8 mouse cellular contexts compared by ENCODE assay signal in the genomic region with DNA sequence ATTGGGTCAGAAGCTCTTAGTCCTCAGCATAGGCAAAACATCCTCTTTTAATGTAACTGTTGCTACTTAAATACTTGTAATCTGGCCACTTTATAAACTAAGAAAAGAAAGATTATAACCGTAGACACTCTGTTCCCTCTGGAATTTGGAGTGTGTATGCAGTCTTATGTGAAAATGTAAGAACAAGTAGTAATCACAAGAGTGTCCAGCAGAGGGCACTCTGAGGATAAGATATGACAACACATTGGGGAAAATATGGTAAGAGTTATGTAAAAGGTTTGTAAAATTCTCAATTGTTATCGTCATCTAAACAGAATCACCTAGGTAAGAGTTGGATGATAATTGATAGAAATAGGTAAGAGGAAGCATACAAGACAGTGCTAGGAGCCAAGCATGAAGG.
DNase-seq lines count a peak whose midpoint lies in the region; ATAC-seq and TF ChIP-seq lines count a peak whose summit lies in the region.

No protein-coding gene starts in this region.

- H3K27ac ChIP-seq in forebrain, embryonic 15.5 days (replicated peaks): no peak overlapping the region
- H3K27ac ChIP-seq in kidney, adult 2 months (ENCODE audit: insufficient read depth, low read depth, low read length): no peak overlapping the region
- no peak overlapping the region for H3K27ac ChIP-seq in neural tube, embryonic 11.5 days (ENCODE audit: low read depth, low read length)

- intact Hi-C loops in left cerebral cortex, postnatal 4 days (cut with DNase I): loop anchor here (5.0 kb wide), 2 partner anchors 369 to 699 kb away; no protein-coding TSS in a partner anchor

- peak; percentile 76 for DNase-seq in urinary bladder, postnatal 14 days (ENCODE audit: low spot score)
- DNase-seq in urinary bladder, adult 2 months (ENCODE audit: low spot score): no peak
- peak; percentile 59 for DNase-seq in cerebellum, adult 11 months
- DNase-seq in kidney, adult 2 months: peak; percentile 83
- DNase-seq in left cerebral cortex, postnatal 4 days: peak; percentile 66
- peak; percentile 33 for DNase-seq in neural tube, embryonic 11.5 days (ENCODE audit: low spot score)
- DNase-seq in urinary bladder, postnatal 25 days (ENCODE audit: low spot score): peak; percentile 64

- 21% methylated on average over 2 of the region's 2 CpGs for whole genome bisulfite sequencing in forebrain, embryonic 15.5 days
- 7% methylated on average over 2 of the region's 2 CpGs for WGBS in kidney, adult 2 months
- WGBS in neural tube, embryonic 11.5 days: 28% methylated on average over 2 of the region's 2 CpGs

- TF ChIP-seq CTCF in kidney, adult 2 months (conservative IDR thresholded peaks at IDR 0.05; ENCODE audit: insufficient read depth, insufficient read length, low read depth, low read length): 0 out of 2 replicates have a peak, but pooled peaks have one; percentile 22

- H3K9me3 ChIP-seq in forebrain, embryonic 15.5 days: no peaks in the 10 kb centered on the region
- no peaks in the 10 kb centered on the region for H3K9me3 ChIP-seq in neural tube, embryonic 11.5 days (ENCODE audit: control insufficient read depth, low read length)

- no peaks in the 10 kb centered on the region for H3K36me3 ChIP-seq in forebrain, embryonic 15.5 days
- H3K36me3 ChIP-seq in kidney, adult 2 months (ENCODE audit: control insufficient read depth, insufficient read depth, low read length): no peaks in the 10 kb centered on the region
- H3K36me3 ChIP-seq in neural tube, embryonic 11.5 days (ENCODE audit: control insufficient read depth, insufficient read depth, low read length): no peaks in the 10 kb centered on the region

- no peak overlapping the region for H3K4me2 ChIP-seq in forebrain, embryonic 15.5 days (replicated peaks)
- no peak overlapping the region for H3K4me2 ChIP-seq in neural tube, embryonic 11.5 days (ENCODE audit: low read depth)

- no peak overlapping the region for H3K4me3 ChIP-seq in forebrain, embryonic 15.5 days
- no peak overlapping the region for H3K4me3 ChIP-seq in kidney, adult 2 months (ENCODE audit: insufficient read depth, low read depth, low read length)
- no peak overlapping the region for H3K4me3 ChIP-seq in neural tube, embryonic 11.5 days (ENCODE audit: low read depth, low read length)

- no peaks in the 10 kb centered on the region for H3K4me1 ChIP-seq in forebrain, embryonic 15.5 days
- no peaks in the 10 kb centered on the region for H3K4me1 ChIP-seq in kidney, adult 2 months (ENCODE audit: control insufficient read depth, insufficient read depth, low read length)
- H3K4me1 ChIP-seq in neural tube, embryonic 11.5 days (ENCODE audit: control insufficient read depth, insufficient read depth, low read length): no peaks in the 10 kb centered on the region

- ATAC-seq in forebrain, embryonic 15.5 days (replicated peaks): peak; percentile 68
- no peak for ATAC-seq in neural tube, embryonic 11.5 days (ENCODE audit: insufficient read depth, low FRiP score, low TSS enrichment)

- no peak for TF ChIP-seq POLR2A in kidney, adult 2 months (IDR thresholded peaks at IDR 0.05; ENCODE audit: low read depth, low read length)

- no peak overlapping the region for H3K9ac ChIP-seq in forebrain, embryonic 15.5 days (replicated peaks)
- no peak overlapping the region for H3K9ac ChIP-seq in neural tube, embryonic 11.5 days (ENCODE audit: low read length)

- H3K27me3 ChIP-seq in forebrain, embryonic 15.5 days: no peaks in the 10 kb centered on the region
- no peaks in the 10 kb centered on the region for H3K27me3 ChIP-seq in kidney, adult 2 months (replicated peaks; ENCODE audit: control insufficient read depth, insufficient read depth, low read length)
- H3K27me3 ChIP-seq in neural tube, embryonic 11.5 days (ENCODE audit: control insufficient read depth, insufficient read depth, low read length): no peaks in the 10 kb centered on the region
